Mouse (Mus musculus) heart, embryonic 14.5 days (tissue): ENCODE measurements around the gene D630045J12Rik. TPM values are rescaled to one million over a fixed set of nuclear protein-coding genes. Genes with fewer than 3 reads are reported as not detected.

Experiments used
- ATAC-seq: fragments of 200-750 bp; cut with Nextera tagmentation; 2 replicates; pipeline ENCODE4 v1.8.0; 2017; ENCODE audit warnings: low read depth, moderate TSS enrichment; ENCODE audit not compliant: insufficient number of reproducible peaks, insufficient read depth, low FRiP score
- H3K27ac ChIP-seq, 2 experiments: fragments of 200-500 bp in 1 of 2; fragments of 300-500 bp in 1 of 2; sonication (generic) in 1 of 2; replicated peaks in 1 of 2; 2 replicates each; pipeline ENCODE4 v1.5.1; 2012 to 2014; ENCODE audit warnings: low read depth in 2 of 2, low read length in 2 of 2, control low read depth in 1 of 2, mild to moderate bottlenecking in 1 of 2, mixed read lengths in 1 of 2; ENCODE audit not compliant: control insufficient read depth in 1 of 2, insufficient read depth in 1 of 2
- H3K27me3 ChIP-seq: fragments of 300-500 bp; sonication (generic); 2 replicates; pipeline ENCODE4 v1.6.1; 2014; ENCODE audit warnings: mild to moderate bottlenecking, low read length, control low read depth; ENCODE audit not compliant: control insufficient read depth, insufficient read depth
- H3K36me3 ChIP-seq: fragments of 300-500 bp; sonication (generic); 2 replicates; pipeline ENCODE4 v1.6.1; 2014; ENCODE audit warnings: mild to moderate bottlenecking, control low read depth, low read length, mixed read lengths; ENCODE audit not compliant: control insufficient read depth, insufficient read depth
- H3K4me1 ChIP-seq, 2 experiments: fragments of 200-500 bp in 1 of 2; fragments of 300-500 bp in 1 of 2; sonication (generic) in 1 of 2; 2 replicates each; pipeline ENCODE4 v1.6.1; 2012 to 2014; ENCODE audit warnings: low read length in 2 of 2, control low read depth in 1 of 2, mixed read lengths in 1 of 2; ENCODE audit not compliant: control insufficient read depth in 2 of 2, insufficient read depth in 2 of 2
- H3K4me2 ChIP-seq: fragments of 300-500 bp; sonication (generic); 2 replicates; pipeline ENCODE4 v1.6.1; 2014; ENCODE audit warnings: mild to moderate bottlenecking, low read length
- H3K4me3 ChIP-seq, 2 experiments: fragments of 200-500 bp in 1 of 2; fragments of 300-500 bp in 1 of 2; sonication (generic) in 1 of 2; 2 replicates each; pipeline ENCODE4 v1.5.1; 2012 to 2014; ENCODE audit warnings: low read length in 2 of 2, mild to moderate bottlenecking in 2 of 2, control low read depth in 1 of 2, low read depth in 1 of 2, moderate library complexity in 1 of 2; ENCODE audit not compliant: control insufficient read depth in 1 of 2, insufficient read depth in 1 of 2
- H3K9ac ChIP-seq: fragments of 300-500 bp; sonication (generic); 2 replicates; pipeline ENCODE4 v1.6.1; 2014; ENCODE audit warnings: mild to moderate bottlenecking, low read length
- H3K9me3 ChIP-seq: fragments of 300-500 bp; sonication (generic); 2 replicates; pipeline ENCODE4 v1.6.1; 2016; ENCODE audit warnings: low read length, control low read depth; ENCODE audit not compliant: control insufficient read depth
- WGBS: fragments of 180-500 bp; shearing (Covaris S2); extraction: QIAGEN DNeasy Blood & Tissue Kit; methylation state at CpG from one replicate; pipeline ENCODE4 v1.1.7; 2014; 5-methylcytosine and 5-hydroxymethylcytosine counted together
- polyA plus RNA-seq: library from polyadenylated mRNA; unstranded; fragments of >200 nt; fragmentation: Nextera tagmentation; extraction: Ambion mirVana; gene quantifications from 2 replicates; pipeline ENCODE4 v1.2.1, GENCODE M21; 2014

The D630045J12Rik gene
- polyA plus RNA-seq, 1 experiment from 2014 or later, result 1.9 TPM

DNA sequence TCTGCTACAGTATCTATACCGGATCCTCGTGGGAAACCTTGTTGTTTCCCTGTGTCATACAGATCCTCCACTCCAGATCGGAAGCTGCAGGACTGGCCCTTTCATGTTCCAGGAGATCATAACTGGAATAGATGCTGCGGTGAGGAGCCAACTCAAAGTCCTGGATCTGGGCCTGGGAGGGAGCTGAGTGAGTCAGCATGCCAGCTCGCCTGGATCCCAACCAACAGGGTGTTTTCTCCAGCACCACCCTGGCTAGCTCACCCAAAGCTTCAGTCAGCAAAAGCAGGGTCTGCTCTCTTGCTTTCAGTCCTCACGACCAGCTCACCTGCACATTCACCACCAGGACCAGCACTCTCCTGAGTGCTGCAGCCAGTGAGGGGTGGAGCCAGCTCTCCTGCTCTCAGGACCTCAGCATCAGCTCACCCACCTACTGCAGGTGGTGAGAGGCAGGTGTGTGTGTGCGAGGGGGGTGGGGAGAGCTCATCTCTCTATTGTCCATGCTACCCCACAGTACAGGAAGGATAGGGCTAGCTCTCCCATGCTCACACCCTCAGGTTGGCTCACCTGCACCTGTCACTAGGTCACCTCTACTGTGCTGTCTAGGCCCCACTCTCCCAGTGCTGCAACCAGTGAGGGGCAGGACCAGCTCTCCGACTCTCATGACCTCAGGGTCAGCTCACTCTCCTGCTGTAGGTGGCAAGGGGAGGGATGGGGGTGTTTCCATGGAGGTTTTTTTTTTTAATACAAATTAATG, 118.8 kb downstream of the D630045J12Rik start:
- Histone ChIP-seq H3K4me3 (no peak overlapping the region), H3K4me2 (no peak overlapping the region), H3K9me3 (no peaks in the 10 kb centered on the region), H3K27ac (no peak overlapping the region), H3K9ac (no peak overlapping the region), H3K27me3 (no peaks in the 10 kb centered on the region), H3K36me3 (0 out of 2 replicates have a peak, but pooled peaks cover 4% of the 10 kb centered on the region), H3K4me1 (peaks cover 2 to 3% of the 10 kb centered on the region in 2 experiments; a peak in 1 of 4 replicates)
- WGBS, result 82% methylated on average over 8 of the region's 8 CpGs
- ATAC-seq, result peak; percentile 45; the same call in 1 of the 2 replicates

DNA sequence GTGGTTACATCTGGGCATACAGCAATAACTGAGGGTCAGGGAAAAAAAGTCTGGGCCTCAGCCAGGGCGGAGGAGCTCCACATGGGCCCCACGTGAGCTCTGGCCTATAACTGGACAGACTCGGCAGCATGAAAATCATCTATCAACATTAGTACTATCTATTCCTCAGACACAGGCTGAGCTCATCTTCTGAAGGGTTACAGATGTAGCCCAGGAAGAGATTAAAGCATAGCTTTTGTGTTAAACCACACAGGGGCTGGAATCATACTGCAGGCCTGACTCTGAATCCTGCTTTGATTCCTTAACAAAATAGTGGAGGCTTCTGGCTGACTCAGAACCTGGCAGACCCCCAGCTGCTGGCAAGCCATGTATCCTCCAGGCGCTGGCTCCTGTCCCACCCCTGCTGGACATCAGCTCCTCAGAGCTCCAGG, 122.0 kb downstream of the D630045J12Rik start:
- peak overlapping the region; percentile 32 to 34; a peak in 3 of 4 replicates for H3K27ac ChIP-seq
- H3K4me2 ChIP-seq, result no peak overlapping the region
- peaks cover 2 to 3% of the 10 kb centered on the region in 2 experiments; a peak in 2 of 4 replicates for H3K4me1 ChIP-seq
- 53% methylated on average over 4 of the region's 4 CpGs for WGBS
- H3K36me3 ChIP-seq, result peaks cover 15% of the 10 kb centered on the region; the same call in 1 of the 2 replicates
- peak; percentile 49 for ATAC-seq
- no peaks in the 10 kb centered on the region for H3K9me3 ChIP-seq
- H3K27me3 ChIP-seq, result no peaks in the 10 kb centered on the region
- H3K9ac ChIP-seq, result no peak overlapping the region
- H3K4me3 ChIP-seq, result no peak overlapping the region

DNA sequence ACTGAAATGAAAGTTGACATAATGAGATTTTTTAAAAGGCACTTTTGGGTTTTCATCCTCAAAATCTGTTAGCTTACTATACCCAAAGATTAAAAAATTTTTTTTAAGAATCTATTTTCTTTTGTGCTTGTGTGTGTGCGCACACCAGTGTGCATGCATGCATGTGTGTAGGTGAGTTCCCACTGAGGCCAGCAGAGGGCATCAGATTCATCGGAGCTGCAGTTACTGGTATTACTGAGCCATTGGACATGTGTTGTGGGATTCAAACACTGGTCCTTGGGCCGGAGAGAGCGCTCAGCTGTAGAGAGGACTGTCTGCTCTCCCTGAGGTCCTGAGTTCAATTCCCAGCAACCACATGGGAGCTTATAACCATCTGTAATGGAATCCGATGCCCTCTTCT, 123.9 kb downstream of the D630045J12Rik start:
- no peak overlapping the region for H3K27ac ChIP-seq
- H3K27me3 ChIP-seq, result no peaks in the 10 kb centered on the region
- H3K4me3 ChIP-seq, result no peak overlapping the region
- no peak for ATAC-seq
- no peaks in the 10 kb centered on the region for H3K9me3 ChIP-seq
- H3K36me3 ChIP-seq, result peaks cover 11% of the 10 kb centered on the region; the same call in 1 of the 2 replicates
- H3K4me2 ChIP-seq, result no peak overlapping the region
- H3K4me1 ChIP-seq, result peaks cover 2 to 3% of the 10 kb centered on the region in 2 experiments; a peak in 2 of 4 replicates
- H3K9ac ChIP-seq, result no peak overlapping the region
- 98% methylated on average over 5 of the region's 5 CpGs for WGBS

DNA sequence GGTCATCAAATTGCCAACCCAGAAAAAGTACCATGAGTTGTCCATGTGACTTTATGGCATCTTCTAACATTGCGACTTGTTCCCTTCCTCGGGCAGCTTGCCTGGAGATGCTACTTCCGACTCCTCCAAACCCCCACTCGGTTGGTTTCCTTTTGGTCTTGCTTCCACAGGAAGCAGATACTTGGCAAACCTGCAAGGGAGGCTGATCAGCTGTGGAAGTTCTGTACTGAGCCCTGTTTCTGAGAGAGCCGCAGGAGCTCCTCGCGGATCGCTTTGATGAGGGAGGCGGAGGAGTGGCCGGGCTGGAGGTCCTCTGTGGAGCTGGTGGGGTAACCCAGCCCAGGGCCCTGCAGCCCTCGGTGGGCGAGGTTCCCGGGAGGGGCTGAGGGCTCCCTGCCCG, 125.7 kb downstream of the D630045J12Rik start:
- 72% methylated on average over 14 of the region's 14 CpGs for WGBS
- H3K4me2 ChIP-seq, result no peak overlapping the region
- no peak for ATAC-seq

DNA sequence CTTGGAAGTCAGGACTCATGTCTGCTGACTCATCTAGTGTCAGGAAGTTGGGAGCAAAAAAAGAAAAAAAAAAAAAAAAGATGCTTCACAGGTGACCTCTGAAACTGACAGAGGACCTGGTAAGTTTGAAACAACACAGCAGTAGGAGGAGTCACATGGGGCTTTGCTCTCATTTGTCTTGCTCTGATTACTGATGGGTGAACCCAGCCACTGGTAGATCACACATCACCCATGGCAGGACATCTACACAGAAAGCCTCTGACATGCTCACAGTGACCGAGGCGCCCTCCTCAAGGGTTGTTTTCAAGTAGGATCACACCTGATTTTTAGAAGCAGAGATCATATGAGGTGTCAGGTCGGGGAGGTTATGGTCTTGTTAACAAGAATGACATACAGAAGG, 128.3 kb downstream of the D630045J12Rik start:
- Histone ChIP-seq H3K9me3 (no peaks in the 10 kb centered on the region), H3K4me3 (no peak overlapping the region), H3K27me3 (no peaks in the 10 kb centered on the region), H3K9ac (no peak overlapping the region), H3K4me1 (peaks cover 12 to 13% of the 10 kb centered on the region in 2 experiments), H3K36me3 (peaks cover 11% of the 10 kb centered on the region; the same call in 1 of the 2 replicates), H3K4me2 (no peak overlapping the region), H3K27ac (no peak overlapping the region)
- WGBS, result 93% methylated on average over 3 of the region's 3 CpGs
- ATAC-seq, result no peak

More for the DNA sequence above, 125.7 kb downstream of the D630045J12Rik start:
- H3K9me3 ChIP-seq, result no peaks in the 10 kb centered on the region
- H3K4me3 ChIP-seq, result no peak overlapping the region
- peaks cover 11% of the 10 kb centered on the region; the same call in 1 of the 2 replicates for H3K36me3 ChIP-seq
- H3K27ac ChIP-seq, result no peak overlapping the region
- no peak overlapping the region for H3K9ac ChIP-seq
- H3K27me3 ChIP-seq, result no peaks in the 10 kb centered on the region
- peaks cover 9 to 10% of the 10 kb centered on the region in 2 experiments for H3K4me1 ChIP-seq

DNA sequence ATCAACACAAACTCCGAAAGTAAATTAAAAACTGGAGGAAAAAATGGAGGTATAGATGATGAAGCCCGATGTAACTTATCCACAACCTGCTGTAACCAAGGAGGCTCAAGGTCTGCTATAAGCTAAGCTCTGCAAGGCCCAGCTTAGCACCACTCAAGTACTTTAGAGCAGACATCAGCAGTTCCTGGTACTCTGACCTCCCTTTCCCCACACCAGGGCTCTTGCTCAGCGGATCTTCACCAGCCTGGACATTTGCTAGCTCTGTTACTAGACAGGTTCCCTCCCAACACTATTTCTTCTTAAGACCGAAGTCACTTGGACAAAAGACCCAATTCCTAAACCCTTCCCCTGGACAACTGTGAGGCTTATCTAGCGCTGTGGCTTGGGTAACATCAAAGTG, 128.9 kb downstream of the D630045J12Rik start:
- Histone ChIP-seq H3K4me1 (peaks cover 12 to 13% of the 10 kb centered on the region in 2 experiments), H3K4me2 (no peak overlapping the region), H3K36me3 (peaks cover 11% of the 10 kb centered on the region; the same call in 1 of the 2 replicates), H3K9me3 (no peaks in the 10 kb centered on the region), H3K27ac (no peak overlapping the region), H3K9ac (no peak overlapping the region), H3K27me3 (no peaks in the 10 kb centered on the region), H3K4me3 (no peak overlapping the region)
- WGBS, result 92% methylated on average over 5 of the region's 5 CpGs
- no peak for ATAC-seq

DNA sequence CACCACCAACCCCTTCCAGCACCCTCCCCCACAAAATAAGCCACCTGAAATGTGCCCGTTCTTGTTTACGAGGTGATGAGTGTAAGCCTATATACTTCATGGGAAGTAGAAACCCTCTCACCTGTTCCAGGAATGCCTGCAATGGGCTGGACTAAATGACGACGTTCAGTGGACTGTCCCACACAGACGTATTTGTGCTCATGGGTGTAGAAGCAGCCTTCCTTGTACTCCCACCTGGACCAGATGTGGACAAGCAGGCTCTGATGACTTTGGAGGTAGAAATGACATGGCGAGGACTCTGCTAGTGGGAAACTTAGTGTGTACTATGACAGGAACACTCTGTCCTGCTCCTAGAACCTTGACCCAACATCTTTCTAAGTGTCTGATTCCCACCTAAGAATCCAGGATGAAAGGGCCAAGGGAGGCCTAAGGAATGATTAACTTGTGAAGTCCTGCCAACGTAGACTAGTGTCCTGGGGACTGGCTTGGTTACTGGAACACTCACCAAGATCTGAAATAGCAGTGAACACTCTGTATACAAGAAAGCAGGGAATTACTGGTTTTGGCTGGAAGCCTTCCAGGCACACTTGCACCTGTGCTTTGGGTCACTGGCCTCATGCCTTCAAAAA, 129.5 kb downstream of the D630045J12Rik start, which contains the start of gene Atp6v0a4:
Gene Atp6v0a4, minus strand, starts transcription at position 380 of the 629 bp plus-strand sequence.
- WGBS, result 88% methylated on average over 7 of the region's 7 CpGs
- H3K9me3 ChIP-seq, result no peaks in the 10 kb centered on the region
- ATAC-seq, result no peak
- no peak within 1 kb of the TSS for H3K9ac ChIP-seq
- H3K36me3 ChIP-seq, result peaks cover 11% of the 10 kb centered on the region; the same call in 1 of the 2 replicates
- H3K27ac ChIP-seq, result peak within 1 kb of the TSS in 1 of 2 experiments; percentile 14; a peak in 1 of 4 replicates
- no peaks in the 10 kb centered on the region for H3K27me3 ChIP-seq
- no peak within 1 kb of the TSS for H3K4me2 ChIP-seq
- H3K4me3 ChIP-seq, result no peak within 1 kb of the TSS
- H3K4me1 ChIP-seq, result peaks cover 12 to 13% of the 10 kb centered on the region in 2 experiments
